Mouse (Mus musculus) heart, adult 2 months (tissue): ENCODE measurements around the gene Shld2.

Experiments used
- CTCF ChIP-seq: fragments of 200-600 bp; IDR thresholded peaks from 2 replicates; pipeline ENCODE4 v1.8.1; 2022; ENCODE audit warnings: antibody characterized with exemption, mild to moderate bottlenecking, moderate library complexity
- EP300 ChIP-seq: fragments of 200-500 bp; IDR thresholded peaks from 2 replicates; pipeline ENCODE4 v1.6.1; 2011; ENCODE audit warnings: low read depth, low read length, control low read depth; ENCODE audit not compliant: insufficient read depth
- POLR2A ChIP-seq: fragments of 200-500 bp; IDR thresholded peaks from 2 replicates; pipeline ENCODE4 v1.6.1; 2011; ENCODE audit warnings: mild to moderate bottlenecking, low read depth, low read length, control low read depth; ENCODE audit not compliant: insufficient read depth

DNA sequence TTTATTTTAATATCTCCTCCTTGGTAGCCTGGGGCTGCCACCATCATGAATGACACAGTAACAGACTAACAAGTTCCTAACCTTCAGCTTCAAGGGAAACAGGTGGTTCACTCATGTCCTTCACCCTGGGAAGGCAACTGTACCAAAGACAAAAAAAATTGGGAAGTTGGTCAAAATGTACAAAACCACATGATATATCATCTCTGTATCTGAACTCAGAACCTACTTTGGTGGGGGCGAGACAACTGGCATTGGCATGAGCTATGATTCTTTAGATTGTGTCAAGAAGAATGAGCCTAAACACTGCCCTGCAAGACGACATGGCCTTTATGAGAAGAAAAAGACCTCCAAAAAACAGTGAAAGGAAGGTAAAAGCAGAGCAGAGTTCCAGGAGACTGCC, 29.5 kb downstream of the Shld2 start:
- TF ChIP-seq POLR2A: no peak
- TF ChIP-seq CTCF: no peak
- no peak for TF ChIP-seq EP300
